Mouse (Mus musculus) kidney, adult 11 months (tissue): ENCODE results near the gene Pip5kl1.

Source experiments
- DNase-seq: peaks from one replicate; pipeline ENCODE4 v3.0.0; 2022

The Pip5kl1 gene

DNA sequence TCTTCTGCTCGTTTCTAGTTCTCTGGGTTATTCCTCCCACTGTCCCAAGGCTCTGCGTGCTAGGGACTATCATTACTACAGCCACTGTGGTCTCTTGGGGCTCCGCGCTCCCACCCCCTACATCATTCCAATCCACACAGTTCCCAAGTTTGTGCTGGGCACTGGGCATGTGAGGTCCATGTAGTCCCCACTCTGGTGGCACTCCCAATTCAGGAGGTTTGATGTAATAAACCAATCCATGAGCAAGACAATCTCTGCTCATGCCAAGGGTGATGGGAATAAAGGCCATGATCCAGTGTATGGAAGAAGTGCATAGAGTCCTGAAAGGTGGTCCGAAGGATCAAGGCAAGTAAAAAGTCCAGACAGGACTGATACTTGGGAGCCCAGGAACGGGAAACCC lies at the start of gene Pip5kl1:
Gene Pip5kl1 (plus strand): TSS at position 301 of the 400 bp plus-strand sequence.
- DNase-seq = no peak

DNA sequence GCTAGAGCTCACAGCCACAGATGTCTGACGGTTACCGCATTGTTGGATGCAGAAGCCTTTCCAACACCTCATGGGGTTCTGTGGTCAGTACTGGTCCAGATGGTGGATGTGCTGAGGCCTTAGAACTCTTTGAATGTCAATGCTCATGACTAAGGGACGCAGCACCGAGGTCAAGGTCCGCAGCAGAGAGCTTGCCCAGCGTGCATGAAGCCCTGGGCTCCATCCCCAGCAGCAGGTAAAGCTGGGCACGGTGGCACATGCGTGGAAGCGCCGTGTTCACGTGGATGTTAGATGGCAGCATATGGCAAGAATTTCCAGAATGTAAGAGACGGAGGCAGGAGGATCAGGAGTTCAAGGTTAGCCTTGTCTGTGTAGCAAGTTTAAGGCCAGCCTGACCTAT lies 48.8 kb upstream of the Pip5kl1 start:
- DNase-seq = peak; percentile 75

DNA sequence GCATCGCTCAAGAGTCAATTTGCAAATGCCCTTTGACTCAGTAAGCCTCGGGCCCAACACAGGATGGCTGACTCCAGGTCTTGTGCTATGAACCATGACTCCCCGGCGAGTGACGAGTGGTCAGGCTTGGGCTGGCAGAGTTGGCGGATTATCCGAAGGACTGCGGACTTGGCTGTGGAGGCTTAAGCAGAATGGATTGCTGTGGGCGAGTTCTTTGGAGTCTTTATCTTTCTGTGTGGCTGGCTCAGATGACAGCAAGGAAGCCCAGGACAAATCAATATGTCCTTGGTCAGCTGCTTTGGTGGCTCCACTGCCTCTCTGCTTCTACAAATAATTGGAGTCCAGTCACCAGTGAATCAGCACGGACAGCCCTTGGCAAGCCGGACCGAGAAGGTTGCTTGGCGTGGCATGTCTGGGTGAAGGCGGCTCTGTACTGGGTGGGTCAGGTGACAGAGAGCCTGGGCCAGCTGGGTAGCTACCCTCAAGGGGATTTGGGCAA lies 47.1 kb upstream of the Pip5kl1 start:
- peak; percentile 91 for DNase-seq

DNA sequence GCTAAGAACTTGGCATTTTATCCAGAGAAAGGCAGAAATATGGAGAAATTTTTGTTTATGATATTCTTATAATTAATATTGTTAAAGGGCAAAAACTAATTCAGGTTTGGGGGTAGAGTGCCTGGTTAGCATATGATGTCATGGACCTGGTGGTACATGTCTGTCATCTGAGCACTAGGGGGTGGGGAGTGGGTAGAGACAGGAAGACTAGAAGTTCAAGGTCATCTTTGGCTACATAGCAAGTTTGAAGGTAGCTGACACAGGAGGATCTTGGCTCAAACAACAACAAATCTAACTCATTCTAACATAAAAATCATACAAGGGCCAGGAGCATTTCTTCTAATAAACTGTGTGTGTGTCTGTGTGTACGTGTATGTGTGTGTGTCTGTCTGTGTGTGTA lies 46.3 kb upstream of the Pip5kl1 start:
- no peak for DNase-seq

DNA sequence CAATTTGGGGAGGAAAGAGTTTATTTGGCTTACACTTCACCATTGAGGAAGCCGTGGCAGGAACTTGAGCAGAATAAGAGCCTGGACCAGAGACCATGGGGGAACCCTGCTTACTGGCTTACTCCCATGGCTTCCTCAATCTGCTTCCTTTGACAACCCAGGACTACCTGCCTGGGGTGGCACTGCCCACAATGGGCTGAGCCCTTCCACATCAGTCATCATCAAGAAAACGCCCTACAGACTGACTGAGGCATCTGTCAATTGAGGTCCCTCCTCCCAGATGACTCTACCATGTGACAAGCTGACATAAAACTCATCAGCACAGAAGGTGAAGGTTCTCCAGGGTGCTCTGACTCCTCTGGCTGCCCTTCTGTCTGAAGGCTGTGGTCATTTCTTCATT lies 44.1 kb upstream of the Pip5kl1 start:
- DNase-seq = peak; percentile 59

DNA sequence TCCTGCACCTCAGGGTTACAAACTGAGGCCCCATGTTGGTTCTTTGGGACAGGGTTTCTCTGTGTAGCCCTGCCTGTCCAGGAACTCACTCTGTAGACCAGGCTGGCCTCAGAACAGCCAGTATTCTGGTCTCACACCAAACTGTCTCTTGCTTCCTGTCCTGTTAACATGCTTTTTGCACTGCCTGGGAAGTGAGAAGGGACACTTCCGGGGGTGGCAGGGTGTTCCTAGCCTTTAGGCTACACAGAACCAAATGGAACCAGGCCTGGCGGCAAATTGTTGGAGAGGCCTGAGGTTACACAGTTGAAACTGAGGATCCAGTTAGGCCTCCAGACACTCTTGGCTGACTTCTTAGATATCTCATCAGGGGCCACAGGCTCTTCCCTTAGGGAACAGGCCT lies 41.4 kb upstream of the Pip5kl1 start:
- no peak for DNase-seq

DNA sequence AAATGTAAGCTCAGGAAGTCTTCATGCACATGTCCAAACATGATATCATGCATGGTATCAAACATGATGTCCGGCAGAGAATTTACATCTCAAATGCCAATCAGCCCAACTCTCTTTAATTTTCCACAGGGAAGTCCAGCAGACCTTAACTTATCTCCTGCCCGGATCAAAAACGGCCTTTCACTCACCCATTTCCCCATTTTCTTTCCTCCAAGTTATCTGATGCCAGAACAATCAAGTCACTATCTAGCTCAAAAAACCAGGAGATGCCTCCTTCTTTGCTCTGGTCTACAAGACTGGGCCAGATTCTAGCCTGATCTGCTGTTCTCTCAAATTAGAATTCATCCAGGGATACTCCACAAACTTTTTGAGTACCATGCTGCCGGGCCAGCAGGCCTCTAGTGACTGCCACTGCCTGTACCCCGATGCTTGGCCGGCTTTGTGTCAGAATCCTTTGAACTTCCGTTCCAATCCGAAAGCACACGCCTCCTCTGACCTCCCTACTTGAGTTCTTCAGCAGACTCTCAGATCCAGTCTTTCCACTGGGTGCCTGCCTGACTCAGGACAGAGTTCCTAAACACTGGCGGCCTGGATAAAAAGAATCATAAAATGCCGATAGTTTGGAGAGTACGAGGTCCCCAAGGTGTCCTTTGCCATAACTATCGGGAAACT lies 40.4 kb upstream of the Pip5kl1 start:
- DNase-seq = peak; percentile 75

DNA sequence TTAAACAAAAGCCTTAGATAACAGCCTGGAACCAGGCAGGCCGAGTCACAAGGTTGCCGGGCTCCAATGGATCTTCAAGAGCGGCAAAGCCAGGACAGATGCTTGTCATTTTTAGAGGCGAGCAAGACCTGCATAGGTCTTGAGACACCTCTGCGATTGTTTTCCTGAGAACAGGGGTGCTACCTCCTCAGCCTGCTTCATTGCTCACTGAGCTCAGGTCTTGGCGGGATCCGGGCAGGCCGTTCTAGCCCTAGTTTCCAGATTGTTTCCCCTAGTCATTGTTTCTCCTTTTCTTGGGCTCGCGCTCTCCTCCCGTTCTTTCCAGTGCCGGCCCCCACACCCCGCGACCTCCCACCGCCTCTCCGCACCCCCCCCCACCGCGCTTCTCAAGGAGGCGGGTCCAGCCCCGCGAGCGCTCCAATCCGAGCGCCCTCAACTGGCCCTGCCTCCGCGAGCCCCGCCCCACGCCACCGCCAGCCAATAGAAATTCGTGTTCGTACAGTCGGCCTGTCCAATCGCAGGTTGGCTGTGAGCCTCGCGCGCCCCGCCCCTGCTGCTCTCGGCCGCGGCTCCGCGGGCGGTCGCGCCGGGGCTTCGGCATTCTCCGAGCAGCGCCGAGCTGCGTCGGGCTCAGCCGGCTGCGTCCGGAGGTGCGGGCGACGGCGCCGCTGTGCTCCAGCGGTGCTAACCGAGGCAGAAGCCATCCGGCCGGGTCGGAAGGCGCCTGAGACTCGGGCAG lies 39.7 kb upstream of the Pip5kl1 start, which contains the start of gene Fam102a:
Gene Fam102a (plus strand): TSS at position 600 of the 739 bp plus-strand sequence.
- peak; percentile 98 for DNase-seq

DNA sequence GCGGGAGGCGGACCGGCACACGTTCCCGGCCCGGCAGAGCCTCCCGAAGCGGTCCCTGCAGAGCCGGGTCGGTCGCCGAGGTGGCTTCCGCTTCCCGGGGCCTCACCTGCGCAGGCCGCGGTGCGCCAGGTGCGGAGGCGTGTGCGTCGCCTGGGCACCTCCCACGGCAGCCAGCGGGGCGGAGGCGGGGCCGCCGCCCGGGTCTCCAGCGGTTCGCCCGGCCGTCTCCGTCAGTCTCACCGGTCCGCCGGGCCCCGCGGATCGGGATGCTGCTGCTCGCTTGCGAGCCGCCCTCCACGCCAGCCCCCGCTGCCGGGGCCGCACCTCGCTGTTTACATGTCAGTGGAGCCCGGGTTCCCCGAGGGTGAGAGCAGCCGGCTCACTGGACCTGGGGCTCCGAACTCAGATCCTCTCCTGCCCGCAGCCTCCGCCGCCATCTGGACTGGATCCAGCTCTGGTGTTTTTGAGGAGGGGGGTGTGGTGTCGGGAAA lies 39.1 kb upstream of the Pip5kl1 start:
- DNase-seq = peak; percentile 80

DNA sequence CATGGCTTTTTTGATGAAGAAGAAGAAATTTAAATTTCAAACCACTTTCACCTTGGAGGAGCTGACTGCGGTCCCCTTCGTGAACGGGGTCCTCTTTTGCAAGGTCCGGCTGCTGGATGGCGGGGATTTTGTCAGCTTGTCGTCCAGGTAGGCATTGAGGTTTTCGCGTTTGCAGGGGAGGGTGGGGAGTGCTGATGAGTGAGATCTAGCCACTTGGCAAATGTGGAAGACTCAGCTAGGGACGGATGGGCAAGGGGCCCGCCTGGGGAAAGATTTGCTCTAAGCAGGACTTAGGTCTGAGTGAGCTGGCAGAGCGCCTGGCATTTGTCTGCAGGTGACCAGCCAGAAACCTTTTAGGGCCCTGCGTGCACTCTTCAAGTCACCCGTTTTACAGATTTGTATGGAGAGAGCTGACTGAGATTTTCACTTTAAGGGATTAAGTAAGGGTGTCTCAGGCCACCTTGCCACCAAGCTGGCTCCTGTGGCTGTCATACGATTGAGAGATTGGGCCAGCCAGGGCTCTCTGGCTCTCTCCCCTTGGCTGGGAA lies 38.4 kb upstream of the Pip5kl1 start:
- DNase-seq = peak; percentile 72

DNA sequence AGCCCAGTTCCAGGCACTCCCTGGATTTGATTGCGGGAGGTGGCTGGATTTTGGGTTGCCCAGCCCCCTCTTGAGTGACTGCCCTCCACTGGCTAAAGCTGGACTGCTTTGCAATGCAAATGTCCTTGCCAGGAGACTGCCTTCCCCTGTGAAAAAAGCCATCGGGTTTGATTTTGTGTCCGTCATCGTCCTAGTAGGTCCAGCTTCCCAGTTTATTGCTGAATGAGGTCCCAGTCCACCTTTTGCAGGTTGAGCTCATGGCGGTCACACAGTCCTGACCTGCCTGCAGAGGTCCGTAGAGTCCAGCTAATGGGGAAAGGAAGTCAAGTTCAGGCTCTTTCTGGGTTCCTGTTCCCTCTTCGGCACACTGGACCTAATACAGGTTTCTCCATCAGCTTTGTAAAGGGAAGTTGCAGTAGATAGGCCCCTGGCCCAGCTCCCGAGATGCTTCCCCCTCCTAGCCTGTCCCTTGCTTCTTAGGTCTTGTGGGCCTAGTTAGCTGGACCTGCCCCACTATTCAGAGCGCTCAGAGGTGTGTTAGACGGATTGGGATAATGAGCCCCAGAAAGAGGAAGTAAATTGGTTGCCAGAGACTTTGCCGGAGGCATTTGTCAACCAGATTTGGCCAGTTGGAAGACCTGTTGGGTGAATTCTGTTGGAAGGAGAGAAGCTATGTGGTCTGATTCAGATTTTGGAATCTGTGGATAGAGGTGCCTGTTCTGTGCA lies 37.8 kb upstream of the Pip5kl1 start:
- peak; percentile 82 for DNase-seq

DNA sequence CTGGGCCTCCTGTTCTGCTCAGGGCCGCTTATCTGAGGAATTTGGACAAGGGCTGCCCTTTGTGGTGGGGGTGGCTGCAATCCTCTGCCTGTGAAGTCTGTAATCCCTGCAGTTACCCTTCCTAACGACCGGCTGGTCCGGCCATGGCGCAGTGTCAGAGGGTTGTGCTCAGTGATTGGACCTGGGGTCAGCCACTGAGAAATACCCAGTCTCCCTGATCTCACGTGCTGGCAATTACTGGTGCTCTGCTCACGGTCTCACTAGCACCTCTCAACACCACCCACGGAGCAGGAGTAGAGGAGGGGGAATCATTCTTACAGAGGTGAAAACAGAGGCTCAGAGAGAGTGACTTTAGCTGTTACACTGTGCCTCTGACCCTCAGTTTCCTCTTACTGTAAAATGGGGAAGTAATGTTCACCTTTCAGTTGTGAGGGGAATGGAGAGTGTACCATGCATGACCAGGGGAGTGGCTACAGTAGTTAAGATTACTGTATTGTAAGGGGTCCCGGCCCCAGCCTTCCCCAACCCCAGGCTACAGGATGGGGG lies 37.2 kb upstream of the Pip5kl1 start:
- DNase-seq = peak; percentile 71

DNA sequence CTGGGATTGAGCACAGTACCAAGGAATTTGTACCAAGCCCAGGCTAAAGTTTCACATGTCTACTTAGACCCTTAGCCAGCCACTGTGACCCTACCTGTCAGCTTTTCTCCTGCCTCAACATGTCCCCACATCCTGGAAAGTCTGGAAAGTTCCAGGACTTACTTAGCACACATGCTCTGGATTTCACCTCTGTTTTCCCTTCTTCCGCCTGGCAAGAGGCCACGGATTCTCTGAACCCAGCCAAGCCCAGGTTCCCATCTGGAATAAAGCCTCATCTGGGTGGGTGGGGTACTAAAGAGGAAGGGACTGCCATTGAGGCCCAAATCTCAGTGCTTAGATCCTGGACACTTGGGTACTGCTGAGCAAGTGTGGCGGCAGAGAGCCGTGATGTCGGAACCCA lies 36.7 kb upstream of the Pip5kl1 start:
- peak; percentile 35 for DNase-seq

DNA sequence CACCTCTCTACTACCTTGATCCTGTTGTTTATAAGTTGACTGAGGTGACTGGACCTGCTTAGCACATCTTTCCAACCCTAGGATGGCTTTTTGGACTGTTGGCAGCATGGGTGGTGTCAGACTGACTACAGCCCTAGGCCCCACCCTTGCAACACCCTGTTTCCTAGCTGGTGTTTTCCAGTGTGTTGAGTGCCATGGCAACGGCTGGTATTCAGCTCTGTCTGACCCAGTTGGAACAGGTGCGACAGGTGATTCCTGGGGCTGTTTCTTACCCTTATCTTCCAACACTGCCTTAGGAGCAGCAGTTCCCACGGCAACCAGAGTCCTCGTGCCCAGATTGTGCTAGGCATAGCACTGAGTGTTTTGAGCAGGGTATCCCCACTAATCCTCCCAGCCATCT lies 36.1 kb upstream of the Pip5kl1 start:
- DNase-seq = peak; percentile 47

DNA sequence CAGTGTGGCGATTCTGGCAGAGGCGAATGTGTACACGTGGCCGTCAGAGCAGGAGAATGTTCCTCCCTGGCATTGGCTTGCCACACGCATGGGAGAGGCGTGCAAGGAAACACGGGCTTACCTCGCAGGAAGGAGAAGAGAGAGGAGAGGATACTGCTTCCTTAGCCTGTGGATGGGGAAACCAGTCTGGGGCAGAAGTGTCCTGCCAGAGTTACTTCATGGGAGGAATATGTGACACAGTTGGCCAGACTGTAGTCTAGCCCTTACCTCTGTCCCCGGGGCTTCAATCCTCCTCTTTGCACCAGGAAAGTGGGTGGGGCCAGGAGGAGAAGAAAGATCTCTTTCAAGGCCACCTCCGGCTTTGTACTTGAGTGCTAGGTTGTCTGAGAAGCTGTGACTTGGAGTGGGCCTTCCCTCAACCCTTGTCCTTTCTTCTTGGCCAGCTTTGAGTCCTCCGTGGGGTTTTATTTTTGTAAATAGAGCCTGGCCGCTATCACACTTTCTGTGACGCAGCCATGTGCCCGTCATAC lies 35.1 kb upstream of the Pip5kl1 start:
- DNase-seq = peak; percentile 20

DNA sequence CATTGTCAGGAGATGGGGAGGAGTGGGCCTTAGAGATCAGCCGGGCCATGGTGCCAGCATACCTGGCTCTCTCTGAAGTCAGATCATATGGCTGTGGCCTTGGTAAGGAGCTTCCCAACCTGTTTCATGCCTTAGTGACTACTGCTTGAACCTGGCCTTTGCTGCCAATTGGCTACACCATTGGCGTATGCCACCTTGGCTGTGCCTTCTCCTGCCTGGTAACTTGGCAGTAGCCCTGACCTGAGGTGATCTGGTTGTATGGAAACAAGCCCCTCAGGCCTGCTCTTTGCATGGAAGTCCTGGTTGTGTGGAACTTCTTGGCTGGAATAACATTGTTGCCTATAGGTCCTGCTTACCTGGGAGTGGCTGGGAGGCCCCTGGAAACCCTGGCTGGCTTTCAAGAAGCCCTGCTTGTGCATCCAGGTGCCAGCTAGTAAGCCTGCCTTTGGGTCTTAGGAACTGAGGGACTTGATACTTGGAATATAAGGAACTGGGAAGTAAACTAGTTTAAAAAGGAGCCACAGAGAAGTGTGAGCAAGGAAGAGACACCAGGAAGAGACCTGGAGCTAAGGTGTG lies 33.2 kb upstream of the Pip5kl1 start:
- DNase-seq = peak; percentile 19

DNA sequence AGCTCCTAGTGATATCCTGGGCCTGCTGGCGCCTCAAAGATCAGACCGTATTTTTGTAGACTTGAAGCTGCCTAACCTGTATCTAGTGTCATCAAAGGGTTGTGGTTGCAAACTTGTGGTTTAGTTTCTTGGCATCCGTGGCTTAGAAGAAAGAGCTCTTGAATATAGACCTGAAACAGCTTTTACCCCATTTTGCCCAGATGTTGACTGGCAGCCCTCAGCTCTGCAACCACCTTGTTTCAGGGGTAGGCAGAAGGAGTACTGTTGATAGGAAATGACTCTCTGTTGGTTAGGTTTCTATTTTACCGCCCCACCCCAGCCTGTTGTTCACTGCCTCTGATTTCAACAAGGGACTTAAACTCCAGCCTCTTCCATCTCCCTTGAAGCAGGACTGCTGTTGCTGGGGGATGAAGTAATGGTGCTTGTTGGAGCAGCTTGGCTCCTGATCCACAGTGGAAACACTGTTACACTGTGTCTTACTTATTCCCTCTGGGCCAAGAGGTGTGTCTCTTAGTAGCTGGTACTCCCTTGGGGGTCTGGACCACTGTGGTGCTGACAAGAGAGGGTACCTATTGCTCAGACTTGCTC lies 32.5 kb upstream of the Pip5kl1 start:
- DNase-seq = no peak

DNA sequence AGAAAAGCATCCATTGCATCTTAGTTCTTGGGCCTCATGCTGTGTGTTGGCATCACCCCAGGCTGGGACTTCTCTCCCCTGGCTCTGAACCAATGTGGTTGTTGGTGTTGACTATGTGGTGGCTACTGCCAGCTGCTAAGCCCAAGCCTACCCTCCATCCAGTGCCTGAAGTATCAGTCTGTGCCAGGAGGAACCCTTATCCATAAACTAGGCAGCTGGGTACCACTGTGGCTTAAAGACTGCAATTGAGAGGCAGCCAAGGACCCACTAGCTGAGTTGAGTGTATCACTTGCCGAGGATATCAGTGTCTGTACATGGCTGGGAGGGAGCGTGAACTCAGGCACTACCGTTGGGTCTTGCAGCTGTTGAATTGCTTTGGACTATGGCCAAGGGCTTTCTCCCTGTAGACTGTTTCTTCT lies 31.6 kb upstream of the Pip5kl1 start:
- no peak for DNase-seq

DNA sequence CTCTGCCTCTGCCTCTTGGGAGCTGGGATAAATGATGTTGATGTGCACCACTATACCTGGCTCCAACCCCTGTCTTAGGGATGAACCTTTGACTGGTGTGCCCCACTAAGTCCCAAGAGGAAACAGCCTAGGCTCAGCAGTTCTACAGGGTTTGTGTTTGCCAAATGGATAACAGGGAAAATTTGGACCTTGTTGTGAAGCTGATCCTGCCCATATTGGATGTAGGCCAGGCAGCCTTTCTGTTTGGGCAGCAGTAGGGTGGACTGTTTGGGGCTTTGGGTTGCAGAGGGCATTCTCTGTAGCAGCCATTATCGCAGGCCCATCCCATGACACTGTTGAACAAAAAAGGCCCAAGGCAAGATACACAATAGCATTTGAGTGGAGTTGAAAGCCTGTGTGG lies 27.6 kb upstream of the Pip5kl1 start:
- peak; percentile 40 for DNase-seq

DNA sequence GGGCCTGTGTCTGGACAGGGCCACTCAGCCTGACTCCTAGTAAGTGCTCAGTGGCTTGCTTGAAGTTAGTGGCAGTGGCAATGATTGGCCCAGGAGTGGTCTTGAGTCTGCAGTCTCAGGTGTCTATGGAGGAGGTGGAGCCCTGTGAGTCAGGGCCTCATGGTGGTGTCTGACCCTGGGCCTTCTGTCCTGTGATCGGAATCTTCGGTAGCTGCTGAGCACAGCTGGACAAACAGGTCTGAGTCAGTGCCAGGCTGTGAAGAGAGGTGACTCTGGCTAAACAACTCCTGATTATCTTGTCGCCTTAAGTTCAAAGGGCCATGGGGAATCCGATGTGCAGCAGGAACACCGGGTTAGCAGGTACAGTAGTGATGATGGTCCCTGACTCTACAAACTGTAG lies 27.2 kb upstream of the Pip5kl1 start:
- no peak for DNase-seq

DNA sequence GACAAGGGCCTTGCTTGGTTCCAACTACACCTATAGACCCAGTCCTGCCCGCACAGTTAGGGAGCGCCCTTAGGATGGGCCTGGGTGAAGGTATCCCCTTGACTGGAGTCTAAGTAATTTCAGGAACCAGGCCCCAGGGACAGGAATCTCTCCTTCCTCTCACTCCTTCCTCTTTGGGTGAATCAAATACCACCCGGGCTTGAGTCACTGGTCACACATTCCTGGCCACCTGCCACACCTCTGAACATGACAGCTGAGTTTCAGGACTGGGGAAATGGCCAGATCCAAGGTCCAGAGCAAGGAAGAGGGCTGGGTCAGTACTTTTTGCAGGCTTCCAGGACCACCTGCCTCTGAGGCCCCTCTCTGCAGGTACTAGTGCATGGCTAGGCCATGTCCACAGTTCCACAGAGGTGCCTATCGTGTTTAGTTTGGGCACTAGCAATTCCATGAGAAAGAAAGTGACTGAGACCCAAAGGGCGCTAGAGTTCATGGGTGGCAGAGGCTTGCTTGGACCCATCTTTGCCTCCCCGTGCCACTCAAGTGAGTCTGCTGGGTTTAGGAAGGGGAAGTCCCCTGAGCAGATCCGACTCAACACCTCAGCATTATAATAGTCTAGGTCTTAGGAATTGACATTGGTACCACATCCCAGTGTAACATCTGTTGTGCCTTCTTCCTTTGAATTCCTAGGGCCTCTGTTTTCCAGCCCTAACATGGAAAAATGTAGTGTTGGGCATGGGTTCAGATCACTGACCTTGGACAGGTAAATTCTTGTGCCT lies 26.4 kb upstream of the Pip5kl1 start:
- DNase-seq = peak; percentile 56
